Mouse (Mus musculus): ENCODE data around the gene Bnc1. TPM values are rescaled to one million over a fixed set of nuclear protein-coding genes. Genes with fewer than 3 reads are reported as not detected.

The Bnc1 gene
- polyA plus RNA-seq (2012) = not detected in 2 replicates

GRCm38 (mm10) chr7:81992131-81993061, at the start of gene Bnc1:
Gene Bnc1 (minus strand): TSS chr7:81992292.
- no peak for TF ChIP-seq GATA1 (IDR thresholded peaks at IDR 0.05; ENCODE audit: low read length)

GRCm38 (mm10) chr7:82033347-82033746, 41.3 kb upstream of the Bnc1 start:
- TF ChIP-seq GATA1 (IDR thresholded peaks at IDR 0.05; ENCODE audit: low read length) = no peak

GRCm38 (mm10) chr7:82029666-82030065, 37.6 kb upstream of the Bnc1 start:
- no peak for TF ChIP-seq GATA1 (IDR thresholded peaks at IDR 0.05; ENCODE audit: low read length)

GRCm38 (mm10) chr7:82025802-82026201, 33.7 kb upstream of the Bnc1 start:
- TF ChIP-seq GATA1 (IDR thresholded peaks at IDR 0.05; ENCODE audit: low read length) = no peak

GRCm38 (mm10) chr7:82023676-82024075, 31.6 kb upstream of the Bnc1 start:
- no peak for TF ChIP-seq GATA1 (IDR thresholded peaks at IDR 0.05; ENCODE audit: low read length)

GRCm38 (mm10) chr7:82022404-82022803, 30.3 kb upstream of the Bnc1 start:
- TF ChIP-seq GATA1 (IDR thresholded peaks at IDR 0.05; ENCODE audit: low read length) = no peak

- no peak for TF ChIP-seq GATA1 (IDR thresholded peaks at IDR 0.05; ENCODE audit: low read length)
Measured at GRCm38 (mm10) chr7:82018031-82018430, 25.9 kb upstream of the Bnc1 start.

GRCm38 (mm10) chr7:82016751-82017710, 24.9 kb upstream of the Bnc1 start:
- TF ChIP-seq GATA1 (IDR thresholded peaks at IDR 0.05; ENCODE audit: low read length) = no peak

GRCm38 (mm10) chr7:82012472-82012871, 20.4 kb upstream of the Bnc1 start:
- TF ChIP-seq GATA1 (IDR thresholded peaks at IDR 0.05; ENCODE audit: low read length) = no peak

- TF ChIP-seq GATA1 (IDR thresholded peaks at IDR 0.05; ENCODE audit: low read length) = no peak
Measured at GRCm38 (mm10) chr7:82011534-82012401, 19.7 kb upstream of the Bnc1 start.

GRCm38 (mm10) chr7:82007151-82007550, 15.1 kb upstream of the Bnc1 start:
- TF ChIP-seq GATA1 (IDR thresholded peaks at IDR 0.05; ENCODE audit: low read length) = no peak

- TF ChIP-seq GATA1 (IDR thresholded peaks at IDR 0.05; ENCODE audit: low read length) = no peak
Measured at GRCm38 (mm10) chr7:82004228-82004627, 12.1 kb upstream of the Bnc1 start.

- TF ChIP-seq GATA1 (IDR thresholded peaks at IDR 0.05; ENCODE audit: low read length) = no peak
Measured at GRCm38 (mm10) chr7:81999816-82000215, 7.7 kb upstream of the Bnc1 start.

- no peak for TF ChIP-seq GATA1 (IDR thresholded peaks at IDR 0.05; ENCODE audit: low read length)
Measured at GRCm38 (mm10) chr7:81999372-81999771, 7.3 kb upstream of the Bnc1 start.

- TF ChIP-seq GATA1 (IDR thresholded peaks at IDR 0.05; ENCODE audit: low read length) = no peak
Measured at GRCm38 (mm10) chr7:81995975-81996374, 3.9 kb upstream of the Bnc1 start.
